ENCODE assay signal across 9 mouse cellular contexts in the genomic region with DNA sequence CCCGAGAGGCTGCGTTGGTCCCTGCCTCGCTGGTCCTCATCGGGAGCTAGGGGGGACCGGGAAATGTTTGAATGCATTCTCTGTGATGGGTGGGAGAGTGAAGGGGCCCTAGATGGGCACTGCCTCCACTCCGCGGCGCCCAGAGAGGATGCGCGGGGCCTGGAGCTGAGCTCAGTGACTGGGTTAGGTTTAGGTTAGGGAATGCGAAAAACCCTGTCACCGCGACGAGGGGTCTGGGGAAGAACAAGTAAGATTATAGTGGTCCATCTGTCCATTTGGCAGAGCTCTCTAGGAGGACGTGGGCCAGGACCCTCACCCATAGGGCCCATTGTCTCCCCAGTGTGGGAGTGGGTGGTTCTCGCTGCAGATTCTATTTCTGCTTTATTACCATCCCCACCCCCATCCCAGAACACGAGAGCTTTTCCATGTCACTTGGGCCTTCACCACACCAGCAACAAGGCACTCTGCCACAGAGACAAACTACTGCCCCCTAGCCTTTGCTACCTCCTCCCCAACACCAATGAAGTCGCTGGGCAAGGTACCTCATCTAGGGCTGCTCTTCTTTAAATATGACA. TPM values are rescaled to one million over a fixed set of nuclear protein-coding genes. Genes with fewer than 3 reads are reported as not detected.
DNase-seq lines count a peak whose midpoint lies in the region; ATAC-seq and TF ChIP-seq lines count a peak whose summit lies in the region.
"Had no signal": no experiment of that assay in that cellular context is flagged by ENCODE, and none has a peak within 500 bp of the region (broad histone marks: within the 10 kb centered on the region; RNA-seq: fewer than 3 reads in every experiment).

No protein-coding gene starts in this region.

- no peak overlapping the region for H3K27ac ChIP-seq in heart, postnatal 0 days (ENCODE audit: low read depth)
- peak overlapping the region; percentile 93 for H3K27ac ChIP-seq in hindbrain, embryonic 13.5 days
- no peak overlapping the region for H3K27ac ChIP-seq in liver, postnatal 0 days (ENCODE audit: low read depth)

- peak overlapping the region; percentile 59 for H3K4me2 ChIP-seq in heart, postnatal 0 days (ENCODE audit: low read depth, low read length)
- H3K4me2 ChIP-seq in hindbrain, embryonic 13.5 days: peak overlapping the region; percentile 67
- H3K4me2 ChIP-seq in liver, postnatal 0 days (ENCODE audit: low read depth, low read length): peak overlapping the region; percentile 60

- no peak for DNase-seq in heart, postnatal 0 days (ENCODE audit: low spot score)
- no peak for DNase-seq in heart, postnatal 4 days
- peak; percentile 80 for DNase-seq in cerebellum, adult 11-12 months
- no peak for DNase-seq in liver, postnatal 0 days
- DNase-seq in gastrocnemius, adult 8-10 months (ENCODE audit: low spot score in 2 of 2): no peak
- no peak for DNase-seq in kidney, postnatal 36 days
- DNase-seq in MN1 (ENCODE audit: low spot score): no peak

- no peak for TF ChIP-seq EP300 in heart, postnatal 0 days (IDR thresholded peaks at IDR 0.05; ENCODE audit: low read depth)
- no peak for TF ChIP-seq EP300 in liver, postnatal 0 days (IDR thresholded peaks at IDR 0.05; ENCODE audit: low read depth)

- WGBS in heart, postnatal 0 days: 3% methylated on average over 18 of the region's 18 CpGs
- 2% methylated on average over 18 of the region's 18 CpGs for WGBS in hindbrain, embryonic 13.5 days
- WGBS in liver, postnatal 0 days (ENCODE audit: insufficient replicate concordance): 3% methylated on average over 18 of the region's 18 CpGs

- peak overlapping the region; percentile 26; the same call in 1 of the 2 replicates for H3K4me3 ChIP-seq in heart, postnatal 0 days (ENCODE audit: low read depth, low read length)
- peak overlapping the region; percentile 61 for H3K4me3 ChIP-seq in hindbrain, embryonic 13.5 days
- H3K4me3 ChIP-seq in liver, postnatal 0 days (ENCODE audit: low read depth, low read length): peak overlapping the region; percentile 27; the same call in 1 of the 2 replicates

- no peak; the same call in 1 of the 2 replicates for ATAC-seq in heart, postnatal 0 days (ENCODE audit: insufficient read depth, low read depth)
- peak; percentile 53 for ATAC-seq in hindbrain, embryonic 13.5 days (ENCODE audit: low FRiP score)
- ATAC-seq in liver, postnatal 0 days: no peak

- no peak for TF ChIP-seq CTCF in heart, postnatal 0 days (IDR thresholded peaks at IDR 0.05; ENCODE audit: low read depth)
- no peak for TF ChIP-seq CTCF in liver, postnatal 0 days (IDR thresholded peaks at IDR 0.05; ENCODE audit: low read depth)

- no peaks in the 10 kb centered on the region for H3K9me3 ChIP-seq in heart, postnatal 0 days (replicated peaks; ENCODE audit: control insufficient read depth, low read length)
- no peaks in the 10 kb centered on the region for H3K9me3 ChIP-seq in hindbrain, embryonic 13.5 days
- no peaks in the 10 kb centered on the region for H3K9me3 ChIP-seq in liver, postnatal 0 days (ENCODE audit: low read length)

- no peak overlapping the region for H3K9ac ChIP-seq in heart, postnatal 0 days (replicated peaks; ENCODE audit: low read depth, low read length)
- H3K9ac ChIP-seq in hindbrain, embryonic 13.5 days: peak overlapping the region; percentile 82
- no peak overlapping the region for H3K9ac ChIP-seq in liver, postnatal 0 days (replicated peaks)

- 0 out of 2 replicates have a peak, but pooled peaks cover 4% of the 10 kb centered on the region for H3K4me1 ChIP-seq in heart, postnatal 0 days (ENCODE audit: control insufficient read depth, insufficient read depth)
- H3K4me1 ChIP-seq in hindbrain, embryonic 13.5 days (replicated peaks): peaks cover 44% of the 10 kb centered on the region
- peaks cover 9% of the 10 kb centered on the region for H3K4me1 ChIP-seq in liver, postnatal 0 days (ENCODE audit: insufficient read depth)

- H3K27me3 ChIP-seq in heart, postnatal 0 days (ENCODE audit: control insufficient read depth, insufficient read depth, low read length): peaks cover 31% of the 10 kb centered on the region
- H3K27me3 ChIP-seq in hindbrain, embryonic 13.5 days: peaks cover 33% of the 10 kb centered on the region
- peaks cover 16% of the 10 kb centered on the region for H3K27me3 ChIP-seq in liver, postnatal 0 days (ENCODE audit: insufficient read depth, low read length)

- H3K36me3 ChIP-seq in heart, postnatal 0 days (replicated peaks; ENCODE audit: control insufficient read depth, insufficient read depth, low read length): no peaks in the 10 kb centered on the region
- H3K36me3 ChIP-seq in hindbrain, embryonic 13.5 days: no peaks in the 10 kb centered on the region
- H3K36me3 ChIP-seq in liver, postnatal 0 days (replicated peaks; ENCODE audit: insufficient read depth, low read length): no peaks in the 10 kb centered on the region

RNA-seq across cellular contexts. Expression of gene Amer3, which starts 0.4 kb away (rescaled TPM):
- 0.08 TPM in 1 of 2 replicates, not detected in the other for total RNA-seq in heart, postnatal 0 days (2014; rRNA removed; ENCODE audit: low replicate concordance)
- not detected in 2 replicates for polyA plus RNA-seq in heart, postnatal 0 days (2015; fragmentation: Nextera tagmentation; extraction: Ambion mirVana)
- total RNA-seq in heart, postnatal 4 days (2021): not detected
- 22.3 and 25.4 TPM in 2 replicates for polyA plus RNA-seq in hindbrain, embryonic 13.5 days (2015; fragmentation: Nextera tagmentation; extraction: Ambion mirVana)
- not detected in 2 replicates for polyA plus RNA-seq in liver, postnatal 0 days (2015; fragmentation: Nextera tagmentation; extraction: Ambion mirVana)
- total RNA-seq in gastrocnemius, adult 8-10 months (2022): not detected
- total RNA-seq: hematopoietic stem cell, adult 5-6 weeks had no signal

RNA-seq across cellular contexts. Expression of gene Prss40, which starts 19.1 kb away (rescaled TPM):
- not detected in 2 replicates for total RNA-seq in heart, postnatal 0 days (2014; rRNA removed; ENCODE audit: low replicate concordance)
- not detected in 2 replicates for polyA plus RNA-seq in heart, postnatal 0 days (2015; fragmentation: Nextera tagmentation; extraction: Ambion mirVana)
- not detected for total RNA-seq in heart, postnatal 4 days (2021)
- 0.17 TPM in 1 of 2 replicates, not detected in the other for polyA plus RNA-seq in hindbrain, embryonic 13.5 days (2015; fragmentation: Nextera tagmentation; extraction: Ambion mirVana)
- not detected in 2 replicates for polyA plus RNA-seq in liver, postnatal 0 days (2015; fragmentation: Nextera tagmentation; extraction: Ambion mirVana)
- total RNA-seq in gastrocnemius, adult 8-10 months (2022): not detected
- total RNA-seq: hematopoietic stem cell, adult 5-6 weeks had no signal

RNA-seq across cellular contexts. Expression of gene Cfc1, which starts 44.4 kb away (rescaled TPM):
- total RNA-seq in heart, postnatal 0 days (2014; rRNA removed; ENCODE audit: low replicate concordance): not detected in 2 replicates
- polyA plus RNA-seq in heart, postnatal 0 days (2015; fragmentation: Nextera tagmentation; extraction: Ambion mirVana): not detected in 2 replicates
- total RNA-seq in heart, postnatal 4 days (2021): not detected
- polyA plus RNA-seq in hindbrain, embryonic 13.5 days (2015; fragmentation: Nextera tagmentation; extraction: Ambion mirVana): not detected in 2 replicates
- polyA plus RNA-seq in liver, postnatal 0 days (2015; fragmentation: Nextera tagmentation; extraction: Ambion mirVana): not detected in 2 replicates
- total RNA-seq in gastrocnemius, adult 8-10 months (2022): not detected
